Mouse (Mus musculus): ENCODE measurements at regions not wholly inside any gene's neighbourhood (a gene's known extent, or its start where the extent isn't known, plus 50 kb on each side); places are given as distances from the start of the nearest gene placed in this dataset.

- no peak for DNase-seq (ENCODE audit: low spot score)
These were observed 197.5 kb downstream of the Icos start for GRCm38 (mm10) chr1:61175239-61175638.

GRCm38 (mm10) chr1:61179461-61179860 is 201.7 kb downstream of the Icos start:
- DNase-seq (ENCODE audit: low spot score), result no peak

GRCm38 (mm10) chr1:61181099-61181821 is 203.5 kb downstream of the Icos start:
- DNase-seq (ENCODE audit: low spot score), result peak; percentile 87

GRCm38 (mm10) chr1:61187381-61188100 is 209.8 kb downstream of the Icos start:
- DNase-seq (ENCODE audit: low spot score), result no peak

- DNase-seq (ENCODE audit: low spot score), result no peak
These were observed 213.2 kb downstream of the Icos start for GRCm38 (mm10) chr1:61190921-61191320.

- DNase-seq (ENCODE audit: low spot score), result no peak
These were observed 220.9 kb downstream of the Icos start for GRCm38 (mm10) chr1:61198549-61199062.

GRCm38 (mm10) chr1:61201006-61201405 is 223.3 kb downstream of the Icos start:
- DNase-seq (ENCODE audit: low spot score), result no peak

GRCm38 (mm10) chr1:61202079-61202478 is 224.4 kb downstream of the Icos start:
- no peak for DNase-seq (ENCODE audit: low spot score)

- no peak for DNase-seq (ENCODE audit: low spot score)
These were observed 225.4 kb downstream of the Icos start for GRCm38 (mm10) chr1:61203170-61203569.

- DNase-seq (ENCODE audit: low spot score), result no peak
These were observed 225.9 kb downstream of the Icos start for GRCm38 (mm10) chr1:61203612-61204011.

- DNase-seq (ENCODE audit: low spot score), result no peak
These were observed 227.4 kb downstream of the Icos start for GRCm38 (mm10) chr1:61205137-61205536.

- DNase-seq (ENCODE audit: low spot score), result no peak
These were observed 229.2 kb downstream of the Icos start for GRCm38 (mm10) chr1:61206861-61207380.

GRCm38 (mm10) chr1:61208386-61208785 is 230.7 kb downstream of the Icos start:
- DNase-seq (ENCODE audit: low spot score), result no peak

GRCm38 (mm10) chr1:61221131-61221530 is 243.4 kb downstream of the Icos start:
- no peak for DNase-seq (ENCODE audit: low spot score)

- DNase-seq (ENCODE audit: low spot score), result no peak
These were observed 251.2 kb downstream of the Icos start for GRCm38 (mm10) chr1:61228942-61229341.

- no peak for DNase-seq (ENCODE audit: low spot score)
These were observed 255.3 kb downstream of the Icos start for GRCm38 (mm10) chr1:61233001-61233400.

GRCm38 (mm10) chr1:61233476-61234297 is 256.0 kb downstream of the Icos start:
- DNase-seq (ENCODE audit: low spot score), result no peak

- DNase-seq (ENCODE audit: low spot score), result no peak
These were observed 256.6 kb downstream of the Icos start for GRCm38 (mm10) chr1:61234298-61234682.

GRCm38 (mm10) chr1:61236511-61236910 is 258.8 kb downstream of the Icos start:
- DNase-seq (ENCODE audit: low spot score), result no peak

GRCm38 (mm10) chr1:61238668-61239067 is 260.9 kb downstream of the Icos start:
- DNase-seq (ENCODE audit: low spot score), result no peak

- DNase-seq (ENCODE audit: low spot score), result no peak
These were observed 279.8 kb downstream of the Icos start for GRCm38 (mm10) chr1:61257561-61257960.

- DNase-seq (ENCODE audit: low spot score), result no peak
These were observed 285.7 kb downstream of the Icos start for GRCm38 (mm10) chr1:61263466-61263865.

Measured in urinary bladder, adult 2 months (tissue).